In the genomic region with DNA sequence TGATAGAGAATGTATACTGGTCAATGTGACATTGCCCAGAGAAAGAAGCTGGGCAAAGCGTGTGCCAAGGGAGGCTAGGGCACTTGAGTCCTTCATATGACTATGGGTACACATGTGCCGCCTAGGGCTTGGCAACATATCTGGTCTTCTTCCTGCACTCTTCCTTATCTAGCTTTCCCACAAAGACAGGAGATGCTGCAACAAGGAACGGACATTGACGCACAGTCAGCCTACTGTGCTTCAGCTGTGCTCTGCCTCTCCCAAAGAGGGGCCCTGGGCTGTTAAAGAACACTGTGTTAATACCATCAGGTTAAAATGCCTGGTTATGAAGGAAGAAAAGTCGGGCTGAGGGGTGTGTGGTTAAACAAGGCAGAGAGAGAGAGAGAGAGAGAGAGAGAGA, we compare ENCODE assay signal across 31 mouse cellular contexts. TPM values are rescaled to one million over a fixed set of nuclear protein-coding genes. Genes with fewer than 3 reads are reported as not detected.
"Had no signal": no experiment of that assay in that cellular context is flagged by ENCODE, and none has a peak within 500 bp of the region (broad histone marks: within the 10 kb centered on the region; RNA-seq: fewer than 3 reads in every experiment).

No protein-coding gene starts in this region.

- H3K9ac ChIP-seq: embryonic facial prominence, embryonic 12.5 days; embryonic facial prominence, embryonic 13.5 days; embryonic facial prominence, embryonic 15.5 days; forebrain, embryonic 12.5 days; forebrain, embryonic 13.5 days; forebrain, embryonic 15.5 days; forebrain, postnatal 0 days had no signal

- H3K4me3 ChIP-seq: embryonic facial prominence, embryonic 10.5 days; embryonic facial prominence, embryonic 12.5 days; embryonic facial prominence, embryonic 13.5 days; embryonic facial prominence, embryonic 15.5 days; erythroblast, embryonic 14.5 days; forebrain, embryonic 10.5 days; forebrain, embryonic 12.5 days; forebrain, embryonic 13.5 days; forebrain, embryonic 15.5 days; gastrocnemius, adult 2 months; heart, adult 2 months had no signal

- H3K9me3 ChIP-seq: embryonic facial prominence, embryonic 10.5 days; embryonic facial prominence, embryonic 12.5 days; embryonic facial prominence, embryonic 13.5 days; embryonic facial prominence, embryonic 15.5 days; forebrain, embryonic 10.5 days; forebrain, embryonic 12.5 days; forebrain, embryonic 13.5 days; forebrain, embryonic 15.5 days had no signal

- H3K4me1 ChIP-seq: embryonic facial prominence, embryonic 12.5 days; embryonic facial prominence, embryonic 13.5 days; embryonic facial prominence, embryonic 15.5 days; forebrain, embryonic 13.5 days; forebrain, embryonic 15.5 days had no signal

- H3K36me3 ChIP-seq: embryonic facial prominence, embryonic 10.5 days; embryonic facial prominence, embryonic 12.5 days; embryonic facial prominence, embryonic 13.5 days; embryonic facial prominence, embryonic 15.5 days; forebrain, embryonic 10.5 days; forebrain, embryonic 12.5 days; forebrain, embryonic 15.5 days had no signal

- H3K4me2 ChIP-seq: embryonic facial prominence, embryonic 12.5 days; embryonic facial prominence, embryonic 13.5 days; embryonic facial prominence, embryonic 15.5 days; forebrain, embryonic 12.5 days; forebrain, embryonic 13.5 days; forebrain, embryonic 15.5 days had no signal

- H3K27me3 ChIP-seq: embryonic facial prominence, embryonic 12.5 days; embryonic facial prominence, embryonic 13.5 days; embryonic facial prominence, embryonic 15.5 days; forebrain, embryonic 12.5 days; forebrain, embryonic 13.5 days; forebrain, embryonic 15.5 days had no signal

- H3K27ac ChIP-seq: embryonic facial prominence, embryonic 10.5 days; embryonic facial prominence, embryonic 12.5 days; embryonic facial prominence, embryonic 13.5 days; embryonic facial prominence, embryonic 15.5 days; forebrain, embryonic 10.5 days; forebrain, embryonic 12.5 days; forebrain, embryonic 13.5 days; forebrain, embryonic 15.5 days; gastrocnemius, adult 2 months; heart, adult 2 months had no signal

- ATAC-seq: forebrain, embryonic 13.5 days; forebrain, embryonic 14.5 days; forebrain, embryonic 15.5 days; forebrain, embryonic 16.5 days; forebrain, postnatal 0 days had no signal

- DNase-seq: cerebellum, adult 8-10 months; cerebellum, adult 9-10 months; cerebellum, adult 9-11 months; cerebellum, postnatal 10 days; cerebellum, postnatal 14 days; cerebellum, postnatal 25 days; cerebellum, postnatal 36 days; embryo, embryonic 11 days; forebrain, postnatal 0 days; gastrocnemius, adult 2 months; gastrocnemius, postnatal 10 days; gastrocnemius, postnatal 14 days; gastrocnemius, postnatal 25 days; gastrocnemius, postnatal 36 days; heart, adult 11 months; heart, adult 18-20 months; heart, adult 2 months had no signal

RNA-seq across cellular contexts. Expression of a gene that starts 6.2 kb away (rescaled TPM):
- total RNA-seq: common myeloid progenitor, adult 5-6 weeks; granulocyte monocyte progenitor cell, adult 5-6 weeks had no signal
- polyA plus RNA-seq: erythroblast, embryonic 14.5 days; forebrain, embryonic 12.5 days had no signal

RNA-seq across cellular contexts. Expression of a gene that starts 36.3 kb away (rescaled TPM):
- total RNA-seq: common myeloid progenitor, adult 5-6 weeks; gastrocnemius, adult 2 months; gastrocnemius, adult 8-10 months; gastrocnemius, postnatal 25 days; gastrocnemius, postnatal 36 days; granulocyte monocyte progenitor cell, adult 5-6 weeks had no signal
- polyA plus RNA-seq: erythroblast, embryonic 14.5 days had no signal
